10 mouse cellular contexts compared by ENCODE assay signal in genomic region chr13:54520221-54520620, GRCm38 (mm10). TPM values are rescaled to one million over a fixed set of nuclear protein-coding genes. Genes with fewer than 3 reads are reported as not detected.
DNase-seq lines count a peak whose midpoint lies in the region; TF ChIP-seq lines count a peak whose summit lies in the region.
"Had no signal": no experiment of that assay in that cellular context is flagged by ENCODE, and none has a peak within 500 bp of the region (broad histone marks: within the 10 kb centered on the region; RNA-seq: fewer than 3 reads in every experiment).

No protein-coding gene starts in this region.

- H3K27ac ChIP-seq in left cerebral cortex, adult 2 months, result no peak overlapping the region
- H3K27ac ChIP-seq: limb, embryonic 13.5 days had no signal

- no peak overlapping the region for H3K4me3 ChIP-seq in left cerebral cortex, adult 2 months
- H3K4me3 ChIP-seq: erythroblast, embryonic 14.5 days; limb, embryonic 13.5 days had no signal

- no peak for DNase-seq in left cerebral cortex, adult 2 months (ENCODE audit: extremely low spot score in 1 of 2, low spot score in 2 of 2)
- DNase-seq in left cerebral cortex, postnatal 25 days (ENCODE audit: low spot score in 2 of 2), result no peak
- peak; percentile 16 for DNase-seq in WW6 (ENCODE audit: low read depth, low spot score)
- DNase-seq in kidney, postnatal 25 days, result peak; percentile 38 to 39
- peak; percentile 7 to 10 for DNase-seq in thymus, adult 18-20 months
- DNase-seq in urinary bladder, adult 18-20 months (ENCODE audit: low spot score in 2 of 2), result no peak
- DNase-seq in layer of hippocampus, postnatal 36 days, result no peak
- no peak for DNase-seq in left cerebral cortex, postnatal 14 days (ENCODE audit: low spot score in 2 of 2)

- intact Hi-C loops in left cerebral cortex, adult 2 months (cut with DNase I), result loop anchor here (5.0 kb wide), 1 partner anchor 53 kb away; the partner anchor contains the start of gene Thoc3
- intact Hi-C loops in left cerebral cortex, postnatal 25 days (cut with DNase I), result no loop called here
- intact Hi-C loops in left cerebral cortex, postnatal 14 days (cut with DNase I), result no loop called here

- TF ChIP-seq CTCF in left cerebral cortex, adult 2 months (IDR thresholded peaks at IDR 0.05), result peak; percentile 36

RNA-seq across cellular contexts. Expression of gene Simc1, which starts 16.6 kb away (rescaled TPM):
- 10 to 100 TPM; 16.0 TPM for total RNA-seq in left cerebral cortex, adult 2 months (2021)
- total RNA-seq in left cerebral cortex, postnatal 25 days (2021), result 10 to 100 TPM; 13.5 to 14.4 TPM
- 10 to 100 TPM; 17.4 to 18.2 TPM for total RNA-seq in layer of hippocampus, postnatal 36 days (2021)
- total RNA-seq in left cerebral cortex, postnatal 14 days (2021), result 10 to 100 TPM; 13.6 to 14.8 TPM

RNA-seq across cellular contexts. Expression of gene 4833439L19Rik, which starts 45.0 kb away (rescaled TPM):
- total RNA-seq in left cerebral cortex, adult 2 months (2021), result 100 to 1,000 TPM; 134 to 143 TPM
- total RNA-seq in left cerebral cortex, postnatal 25 days (2021), result 100 to 1,000 TPM; 137 to 143 TPM
- 100 to 1,000 TPM; 155 to 156 TPM for total RNA-seq in layer of hippocampus, postnatal 36 days (2021)
- 100 to 1,000 TPM; 149 to 151 TPM for total RNA-seq in left cerebral cortex, postnatal 14 days (2021)

RNA-seq across cellular contexts. Expression of gene Thoc3, which starts 51.6 kb away (rescaled TPM):
- total RNA-seq in left cerebral cortex, adult 2 months (2021), result 10 to 100 TPM; 35.6 to 36.0 TPM
- total RNA-seq in left cerebral cortex, postnatal 25 days (2021), result 10 to 100 TPM; 33.4 to 35.6 TPM
- 10 to 100 TPM; 35.7 to 36.7 TPM for total RNA-seq in layer of hippocampus, postnatal 36 days (2021)
- total RNA-seq in left cerebral cortex, postnatal 14 days (2021), result 10 to 100 TPM; 39.5 to 41.1 TPM

RNA-seq across cellular contexts. Expression of gene Arl10, which starts 54.6 kb away (rescaled TPM):
- 10 to 100 TPM; 24.1 to 25.6 TPM for total RNA-seq in left cerebral cortex, adult 2 months (2021)
- 10 to 100 TPM; 22.0 to 24.0 TPM for total RNA-seq in left cerebral cortex, postnatal 25 days (2021)
- 10 to 100 TPM; 35.2 to 36.2 TPM for total RNA-seq in layer of hippocampus, postnatal 36 days (2021)
- total RNA-seq in left cerebral cortex, postnatal 14 days (2021), result 10 to 100 TPM; 25.6 to 28.5 TPM

Comparison
In these comparisons a context has a peak if more than half of its experiments do, and no peak if none do; other contexts are left out.
1. DNase-seq: peak in WW6 (single experiment), kidney, postnatal 25 days (2 of 2) and thymus, adult 18-20 months (2 of 2); none in left cerebral cortex, adult 2 months (0 of 2), left cerebral cortex, postnatal 25 days (0 of 2), urinary bladder, adult 18-20 months (0 of 2), layer of hippocampus, postnatal 36 days (0 of 2) and left cerebral cortex, postnatal 14 days (0 of 2).